Mouse (Mus musculus) lung, embryonic 14.5 days (tissue): Measurements from ENCODE around the gene Stim2. TPM values are rescaled to one million over a fixed set of nuclear protein-coding genes. Genes with fewer than 3 reads are reported as not detected.

ENCODE experiments used
- ATAC-seq: fragments of 200-750 bp; cut with Nextera tagmentation; 2 replicates; pipeline ENCODE4 v1.8.0; 2017; ENCODE audit warnings: mild to moderate bottlenecking, moderate TSS enrichment, moderate library complexity; ENCODE audit not compliant: insufficient read depth
- DNase-seq: peaks from one replicate; pipeline ENCODE4 v3.0.0-alpha.2; 2015
- H3K27ac ChIP-seq: fragments of 300-500 bp; sonication (generic); 2 replicates; pipeline ENCODE4 v1.5.1; 2014; ENCODE audit warnings: low read depth, mild to moderate bottlenecking, moderate library complexity
- H3K27me3 ChIP-seq: fragments of 300-500 bp; sonication (generic); 2 replicates; pipeline ENCODE4 v1.6.1; 2014; ENCODE audit warnings: low read length, control low read depth; ENCODE audit not compliant: insufficient read depth
- H3K36me3 ChIP-seq: fragments of 300-500 bp; sonication (generic); 2 replicates; pipeline ENCODE4 v1.6.1; 2014; ENCODE audit warnings: control low read depth; ENCODE audit not compliant: insufficient read depth
- H3K4me1 ChIP-seq: fragments of 300-500 bp; sonication (generic); 2 replicates; pipeline ENCODE4 v1.6.1; 2014; ENCODE audit warnings: antibody characterized with exemption, control low read depth; ENCODE audit not compliant: insufficient read depth
- H3K4me2 ChIP-seq: fragments of 300-500 bp; sonication (generic); 2 replicates; pipeline ENCODE4 v1.6.1; 2014; ENCODE audit warnings: mild to moderate bottlenecking
- H3K4me3 ChIP-seq: fragments of 300-500 bp; sonication (generic); 2 replicates; pipeline ENCODE4 v1.5.1; 2014; ENCODE audit warnings: low read depth, low read length
- H3K9ac ChIP-seq: fragments of 300-500 bp; sonication (generic); 2 replicates; pipeline ENCODE4 v1.6.1; 2014
- H3K9me3 ChIP-seq: fragments of 300-500 bp; sonication (generic); 2 replicates; pipeline ENCODE4 v1.6.1; 2016; ENCODE audit warnings: low read depth, low read length, control low read depth
- CTCF ChIP-seq: IDR thresholded peaks from 2 replicates; pipeline ENCODE4 v1.5.1; 2016; ENCODE audit warnings: antibody characterized with exemption, low read depth
- WGBS: fragments of 180-500 bp; shearing (Covaris S2); extraction: QIAGEN DNeasy Blood & Tissue Kit; methylation state at CpG from one replicate; pipeline ENCODE4 v1.1.7; 2014; 5-methylcytosine and 5-hydroxymethylcytosine counted together
- polyA plus RNA-seq: library from polyadenylated mRNA; unstranded; fragments of >200 nt; fragmentation: Nextera tagmentation; extraction: Ambion mirVana; gene quantifications from 2 replicates; pipeline ENCODE4 v1.2.1, GENCODE M21; 2014

The Stim2 gene
- polyA plus RNA-seq, 1 experiment from 2014 or later: 28.2 TPM

DNA sequence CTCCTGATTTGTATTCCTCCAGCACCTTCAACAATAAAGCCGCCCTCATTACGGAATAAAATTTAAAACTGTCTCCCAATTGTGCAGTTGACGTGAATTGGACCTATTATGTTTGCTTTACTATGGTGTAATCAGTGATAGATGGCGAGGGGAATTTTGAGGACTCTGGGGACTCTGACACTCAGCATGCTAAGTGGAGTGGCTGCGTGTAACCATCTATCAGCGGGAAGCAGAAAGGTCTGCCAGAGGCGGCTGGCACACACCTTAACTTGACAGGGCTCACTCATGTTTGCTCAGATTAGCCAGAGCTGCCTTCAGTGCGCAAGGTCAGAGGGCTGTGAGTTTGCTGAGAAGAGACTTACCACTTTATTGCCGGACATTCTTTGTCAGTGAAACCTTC is 159.9 kb downstream of the Stim2 start:
- no peak overlapping the region for H3K4me3 ChIP-seq
- DNase-seq (peak; percentile 39), ATAC-seq (no peak)
- H3K4me2 ChIP-seq: no peak overlapping the region
- H3K27ac ChIP-seq: no peak overlapping the region
- H3K9me3 ChIP-seq: no peaks in the 10 kb centered on the region
- no peaks in the 10 kb centered on the region for H3K27me3 ChIP-seq
- no peak overlapping the region for H3K9ac ChIP-seq
- no peaks in the 10 kb centered on the region for H3K36me3 ChIP-seq
- TF ChIP-seq CTCF: no peak
- 36% methylated on average over 9 of the region's 9 CpGs for WGBS
- H3K4me1 ChIP-seq: peaks cover 13% of the 10 kb centered on the region; the same call in 1 of the 2 replicates

DNA sequence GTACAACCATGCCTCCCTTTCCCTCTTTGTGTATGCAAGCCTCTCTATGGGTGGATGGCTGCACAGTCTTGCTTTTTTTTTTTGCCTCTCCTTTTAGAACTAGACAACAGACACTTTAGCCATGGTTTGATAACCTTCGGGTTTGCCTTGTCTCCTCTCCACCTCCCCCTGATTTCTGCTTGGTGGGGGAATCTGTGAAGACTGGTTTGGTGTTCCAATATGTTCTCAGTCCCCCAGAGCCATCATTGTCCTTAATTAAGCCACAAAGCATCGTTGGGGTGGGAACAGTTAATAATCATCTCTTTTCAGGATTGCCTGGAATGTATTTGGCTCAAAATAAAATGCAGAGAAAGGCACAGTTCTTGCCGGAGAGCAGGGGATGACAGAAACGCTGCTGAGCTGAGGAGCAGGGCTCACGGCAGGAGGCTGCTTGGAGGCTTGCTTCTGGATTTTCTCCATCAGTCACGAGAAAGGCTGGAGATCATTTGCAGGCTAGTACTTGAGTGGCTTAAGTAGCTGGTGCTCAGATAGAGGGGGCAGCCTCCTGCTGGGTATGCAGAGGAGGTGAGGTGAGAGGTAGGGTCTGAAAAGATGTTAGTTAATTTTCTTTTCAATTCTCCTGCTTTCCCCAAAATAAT is 161.0 kb downstream of the Stim2 start:
- peak; percentile 47; the same call in 1 of the 2 replicates for ATAC-seq
- 11% methylated on average over 6 of the region's 6 CpGs for WGBS
- peak; percentile 56 for DNase-seq

GRCm38 (mm10) chr5:54160561-54160960 is 162.3 kb downstream of the Stim2 start:
- no peak for TF ChIP-seq CTCF
- Histone ChIP-seq H3K27me3 (no peaks in the 10 kb centered on the region), H3K27ac (no peak overlapping the region), H3K4me3 (no peak overlapping the region), H3K9me3 (no peaks in the 10 kb centered on the region), H3K36me3 (no peaks in the 10 kb centered on the region), H3K4me2 (no peak overlapping the region), H3K9ac (no peak overlapping the region), H3K4me1 (peaks cover 13% of the 10 kb centered on the region; the same call in 1 of the 2 replicates)
- ATAC-seq (no peak), DNase-seq (no peak)
- WGBS: 72% methylated on average over 4 of the region's 4 CpGs

More for the DNA sequence above, 161.0 kb downstream of the Stim2 start:
- H3K27ac ChIP-seq: no peak overlapping the region
- no peaks in the 10 kb centered on the region for H3K27me3 ChIP-seq
- peak overlapping the region; percentile 13; the same call in 1 of the 2 replicates for H3K4me2 ChIP-seq
- H3K36me3 ChIP-seq: no peaks in the 10 kb centered on the region
- H3K9ac ChIP-seq: no peak overlapping the region
- TF ChIP-seq CTCF: no peak
- H3K9me3 ChIP-seq: no peaks in the 10 kb centered on the region
- H3K4me1 ChIP-seq: peaks cover 13% of the 10 kb centered on the region; the same call in 1 of the 2 replicates
- no peak overlapping the region for H3K4me3 ChIP-seq

DNA sequence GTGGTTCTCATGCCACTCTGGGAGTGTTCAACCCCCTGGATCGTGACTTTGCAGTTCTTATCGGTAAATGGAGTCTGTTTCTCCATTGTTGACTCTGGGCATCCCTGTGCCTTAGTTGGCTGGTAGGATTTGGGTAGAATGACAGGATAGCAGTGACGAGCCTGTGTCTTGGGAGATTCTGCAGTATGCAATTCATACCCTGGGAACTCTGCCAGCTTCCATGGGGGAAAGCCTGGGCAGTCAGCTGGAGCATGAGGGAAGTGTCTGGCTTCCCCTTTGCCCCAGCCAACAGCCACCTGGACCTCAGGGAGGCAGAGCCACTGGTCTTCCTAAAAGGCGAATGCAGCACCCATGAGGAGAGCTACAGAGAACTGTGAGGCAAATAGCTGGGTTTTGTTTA is 165.6 kb downstream of the Stim2 start:
- Histone ChIP-seq H3K4me1 (0 out of 2 replicates have a peak, but pooled peaks cover 3% of the 10 kb centered on the region), H3K27me3 (no peaks in the 10 kb centered on the region), H3K4me3 (no peak overlapping the region), H3K27ac (no peak overlapping the region), H3K9me3 (no peaks in the 10 kb centered on the region), H3K36me3 (no peaks in the 10 kb centered on the region), H3K4me2 (no peak overlapping the region), H3K9ac (no peak overlapping the region)
- WGBS: 70% methylated on average over 4 of the region's 4 CpGs
- no peak for TF ChIP-seq CTCF
- DNase-seq: peak; percentile 38
- ATAC-seq: no peak

Other genes starting within 250 kb of the Stim2 start
- gene Tbc1d19, start 188.9 kb upstream of the Stim2 start, polyA plus RNA-seq: 46.1 and 50.3 TPM in 2 replicates